Mouse (Mus musculus) embryonic facial prominence, embryonic 12.5 days (tissue): ENCODE data around the gene Unc80. TPM values are rescaled to one million over a fixed set of nuclear protein-coding genes. Genes with fewer than 3 reads are reported as not detected.

Source experiments
- ATAC-seq: fragments of 200-750 bp; cut with Nextera tagmentation; 2 replicates; pipeline ENCODE4 v1.8.0; 2017; ENCODE audit not compliant: insufficient number of reproducible peaks, insufficient read depth, low FRiP score, low TSS enrichment
- H3K27ac ChIP-seq: fragments of 300-500 bp; sonication (generic); 2 replicates; pipeline ENCODE4 v1.5.1; 2016; ENCODE audit warnings: mild to moderate bottlenecking
- H3K27me3 ChIP-seq: fragments of 300-500 bp; sonication (generic); 2 replicates; pipeline ENCODE4 v1.6.1; 2016; ENCODE audit warnings: mild to moderate bottlenecking, moderate library complexity
- H3K36me3 ChIP-seq: fragments of 300-500 bp; sonication (generic); 2 replicates; pipeline ENCODE4 v1.6.1; 2016; ENCODE audit warnings: mild to moderate bottlenecking
- H3K4me1 ChIP-seq: fragments of 300-500 bp; sonication (generic); 2 replicates; pipeline ENCODE4 v1.6.1; 2016
- H3K4me2 ChIP-seq: fragments of 300-500 bp; sonication (generic); replicated peaks from 2 replicates; pipeline ENCODE4 v1.6.1; 2016; ENCODE audit warnings: mild to moderate bottlenecking, moderate library complexity
- H3K4me3 ChIP-seq: fragments of 300-500 bp; sonication (generic); 2 replicates; pipeline ENCODE4 v1.5.1; 2016; ENCODE audit warnings: mild to moderate bottlenecking
- H3K9ac ChIP-seq: fragments of 300-500 bp; sonication (generic); 2 replicates; pipeline ENCODE4 v1.6.1; 2016; ENCODE audit warnings: mild to moderate bottlenecking, moderate library complexity
- H3K9me3 ChIP-seq: fragments of 300-500 bp; sonication (generic); 2 replicates; pipeline ENCODE4 v1.6.1; 2016; ENCODE audit warnings: mild to moderate bottlenecking, moderate library complexity
- WGBS: fragments of 180-500 bp; shearing (Covaris S2); methylation state at CpG from one replicate; pipeline ENCODE4 v1.1.7; 2016; 5-methylcytosine and 5-hydroxymethylcytosine counted together
- polyA plus RNA-seq: library from polyadenylated mRNA; unstranded; fragments of >200 nt; fragmentation: Nextera tagmentation; extraction: Ambion mirVana; gene quantifications from 2 replicates; pipeline ENCODE4 v1.2.1, GENCODE M21; 2016

Unc80 gene
- 0.08 and 0.34 TPM in 2 replicates for polyA plus RNA-seq

GRCm38 (mm10) chr1:66467821-66468703 lies at the start of gene Unc80:
Gene Unc80 (plus strand): TSS chr1:66468367.
- no peaks in the 10 kb centered on the region for H3K36me3 ChIP-seq
- H3K27ac ChIP-seq = no peak within 1 kb of the TSS
- no peaks in the 10 kb centered on the region for H3K4me1 ChIP-seq
- H3K9me3 ChIP-seq = no peaks in the 10 kb centered on the region
- H3K9ac ChIP-seq = peak within 1 kb of the TSS; percentile 36
- WGBS = under 1% methylated on average over 71 of the region's 83 CpGs
- H3K4me3 ChIP-seq = peak within 1 kb of the TSS; percentile 56
- ATAC-seq = peak; percentile 94
- H3K4me2 ChIP-seq = peak within 1 kb of the TSS; percentile 92
- peaks cover 13% of the 10 kb centered on the region for H3K27me3 ChIP-seq

- Histone ChIP-seq H3K27me3 (no peaks in the 10 kb centered on the region), H3K4me1 (no peaks in the 10 kb centered on the region), H3K4me3 (no peak overlapping the region), H3K9ac (no peak overlapping the region), H3K36me3 (no peaks in the 10 kb centered on the region), H3K9me3 (no peaks in the 10 kb centered on the region), H3K4me2 (no peak overlapping the region), H3K27ac (no peak overlapping the region)
- 88% methylated on average over 5 of the region's 5 CpGs for WGBS
- no peak for ATAC-seq
These were observed 42.1 kb upstream of the Unc80 start for GRCm38 (mm10) chr1:66426073-66426472.

- no peak overlapping the region for H3K9ac ChIP-seq
- no peak for ATAC-seq
- H3K27me3 ChIP-seq = no peaks in the 10 kb centered on the region
- H3K4me1 ChIP-seq = no peaks in the 10 kb centered on the region
- no peak overlapping the region for H3K27ac ChIP-seq
- H3K4me3 ChIP-seq = no peak overlapping the region
- H3K36me3 ChIP-seq = no peaks in the 10 kb centered on the region
- H3K9me3 ChIP-seq = no peaks in the 10 kb centered on the region
- no peak overlapping the region for H3K4me2 ChIP-seq
These were observed 37.2 kb upstream of the Unc80 start for GRCm38 (mm10) chr1:66430962-66431361.

- no peaks in the 10 kb centered on the region for H3K27me3 ChIP-seq
- WGBS = 93% methylated on average over 6 of the region's 6 CpGs
- H3K9ac ChIP-seq = no peak overlapping the region
- H3K9me3 ChIP-seq = no peaks in the 10 kb centered on the region
- no peak overlapping the region for H3K27ac ChIP-seq
- no peak overlapping the region for H3K4me3 ChIP-seq
- H3K4me1 ChIP-seq = no peaks in the 10 kb centered on the region
- H3K36me3 ChIP-seq = no peaks in the 10 kb centered on the region
- ATAC-seq = no peak
- no peak overlapping the region for H3K4me2 ChIP-seq
These were observed 36.7 kb upstream of the Unc80 start for GRCm38 (mm10) chr1:66431472-66431871.

GRCm38 (mm10) chr1:66438069-66438468 lies 30.1 kb upstream of the Unc80 start:
- no peaks in the 10 kb centered on the region for H3K27me3 ChIP-seq
- WGBS = 75% methylated on average over 2 of the region's 2 CpGs
- H3K4me3 ChIP-seq = no peak overlapping the region
- H3K9me3 ChIP-seq = no peaks in the 10 kb centered on the region
- H3K9ac ChIP-seq = no peak overlapping the region
- ATAC-seq = no peak
- H3K4me1 ChIP-seq = no peaks in the 10 kb centered on the region
- H3K4me2 ChIP-seq = no peak overlapping the region
- no peak overlapping the region for H3K27ac ChIP-seq
- H3K36me3 ChIP-seq = no peaks in the 10 kb centered on the region

- no peak for ATAC-seq
- no peak overlapping the region for H3K9ac ChIP-seq
- WGBS = 81% methylated on average over 2 of the region's 2 CpGs
- H3K4me3 ChIP-seq = no peak overlapping the region
- no peak overlapping the region for H3K27ac ChIP-seq
- H3K36me3 ChIP-seq = no peaks in the 10 kb centered on the region
- H3K4me2 ChIP-seq = no peak overlapping the region
- no peaks in the 10 kb centered on the region for H3K27me3 ChIP-seq
- no peaks in the 10 kb centered on the region for H3K4me1 ChIP-seq
- H3K9me3 ChIP-seq = no peaks in the 10 kb centered on the region
These were observed 25.2 kb upstream of the Unc80 start for GRCm38 (mm10) chr1:66442922-66443321.

- Histone ChIP-seq H3K36me3 (no peaks in the 10 kb centered on the region), H3K27me3 (no peaks in the 10 kb centered on the region), H3K4me3 (no peak overlapping the region), H3K9me3 (no peaks in the 10 kb centered on the region), H3K4me1 (no peaks in the 10 kb centered on the region), H3K9ac (no peak overlapping the region), H3K4me2 (no peak overlapping the region), H3K27ac (no peak overlapping the region)
- no peak for ATAC-seq
- 52% methylated on average over 2 of the region's 2 CpGs for WGBS
These were observed 18.7 kb upstream of the Unc80 start for GRCm38 (mm10) chr1:66449471-66449870.

- no peaks in the 10 kb centered on the region for H3K36me3 ChIP-seq
- no peak overlapping the region for H3K4me2 ChIP-seq
- H3K4me1 ChIP-seq = no peaks in the 10 kb centered on the region
- no peaks in the 10 kb centered on the region for H3K27me3 ChIP-seq
- no peak overlapping the region for H3K27ac ChIP-seq
- 18% methylated on average over 2 of the region's 2 CpGs for whole genome bisulfite sequencing
- no peak for ATAC-seq
- H3K9me3 ChIP-seq = no peaks in the 10 kb centered on the region
- no peak overlapping the region for H3K9ac ChIP-seq
- H3K4me3 ChIP-seq = no peak overlapping the region
These were observed 11.6 kb upstream of the Unc80 start for GRCm38 (mm10) chr1:66456580-66456979.

- no peaks in the 10 kb centered on the region for H3K27me3 ChIP-seq
- no peaks in the 10 kb centered on the region for H3K4me1 ChIP-seq
- 68% methylated on average over 3 of the region's 3 CpGs for WGBS
- no peak overlapping the region for H3K27ac ChIP-seq
- no peaks in the 10 kb centered on the region for H3K9me3 ChIP-seq
- no peaks in the 10 kb centered on the region for H3K36me3 ChIP-seq
- ATAC-seq = no peak
- H3K4me2 ChIP-seq = no peak overlapping the region
- no peak overlapping the region for H3K9ac ChIP-seq
- no peak overlapping the region for H3K4me3 ChIP-seq
These were observed 10.4 kb upstream of the Unc80 start for GRCm38 (mm10) chr1:66457747-66458146.

- 72% methylated on average over 3 of the region's 3 CpGs for WGBS
- no peaks in the 10 kb centered on the region for H3K27me3 ChIP-seq
- no peaks in the 10 kb centered on the region for H3K9me3 ChIP-seq
- no peaks in the 10 kb centered on the region for H3K4me1 ChIP-seq
- H3K4me2 ChIP-seq = no peak overlapping the region
- H3K9ac ChIP-seq = no peak overlapping the region
- no peak for ATAC-seq
- H3K36me3 ChIP-seq = no peaks in the 10 kb centered on the region
- H3K27ac ChIP-seq = no peak overlapping the region
- no peak overlapping the region for H3K4me3 ChIP-seq
These were observed 8.8 kb upstream of the Unc80 start for GRCm38 (mm10) chr1:66459394-66459793.

GRCm38 (mm10) chr1:66460850-66461249 lies 7.3 kb upstream of the Unc80 start:
- Histone ChIP-seq H3K4me3 (no peak overlapping the region), H3K9ac (no peak overlapping the region), H3K36me3 (no peaks in the 10 kb centered on the region), H3K27me3 (no peaks in the 10 kb centered on the region), H3K4me2 (no peak overlapping the region), H3K4me1 (no peaks in the 10 kb centered on the region), H3K9me3 (no peaks in the 10 kb centered on the region), H3K27ac (no peak overlapping the region)
- no peak for ATAC-seq
- 77% methylated on average over 4 of the region's 4 CpGs for WGBS

- Histone ChIP-seq H3K4me1 (no peaks in the 10 kb centered on the region), H3K4me2 (peak overlapping the region; percentile 92), H3K27me3 (peaks cover 13% of the 10 kb centered on the region), H3K9ac (0 out of 2 replicates have a peak overlapping the region, but pooled peaks have one; percentile 36), H3K9me3 (no peaks in the 10 kb centered on the region), H3K4me3 (peak overlapping the region; percentile 56), H3K36me3 (no peaks in the 10 kb centered on the region), H3K27ac (no peak overlapping the region)
- WGBS = 7% methylated on average over 3 of the region's 3 CpGs
- ATAC-seq = peak; percentile 42; the same call in 1 of the 2 replicates
These were observed 495 bp downstream of the Unc80 start for GRCm38 (mm10) chr1:66468704-66469020.
